Mouse (Mus musculus) lung, adult 2 months (tissue): ENCODE results near the gene Thra. TPM values are rescaled to one million over a fixed set of nuclear protein-coding genes. Genes with fewer than 3 reads are reported as not detected.

Experiments used
- DNase-seq: peaks from one replicate; pipeline ENCODE4 v3.0.0; 2022
- H3K4me1 ChIP-seq: fragments of 200-500 bp; 2 replicates; pipeline ENCODE4 v1.6.1; 2011; ENCODE audit warnings: low read length; ENCODE audit not compliant: control insufficient read depth, insufficient read depth
- H3K4me3 ChIP-seq: fragments of 200-500 bp; replicated peaks from 2 replicates; pipeline ENCODE3; 2011; ENCODE audit warnings: low read depth, mild to moderate bottlenecking, control low read depth, low read length; ENCODE audit errors: extremely low read depth
- CTCF ChIP-seq: fragments of 200-500 bp; IDR thresholded peaks from 2 replicates; pipeline ENCODE4 v1.5.1; 2011; ENCODE audit warnings: mild to moderate bottlenecking, low read length, control low read depth; ENCODE audit not compliant: insufficient read depth
- POLR2A ChIP-seq: fragments of 200-500 bp; IDR thresholded peaks from 2 replicates; pipeline ENCODE4 v1.6.1; 2011; ENCODE audit warnings: low read depth, mild to moderate bottlenecking, control low read depth, low read length, borderline replicate concordance; ENCODE audit errors: extremely low read depth
- WGBS: fragments of 180-500 bp; shearing (Covaris S2); methylation state at CpG from one replicate; pipeline ENCODE4 v1.1.7; 2018; 5-methylcytosine and 5-hydroxymethylcytosine counted together
- polyA plus RNA-seq: library from polyadenylated mRNA; depleted of rRNA; stranded (reverse); fragments of >200 nt; gene quantifications from 2 replicates; pipeline ENCODE4 v1.2.3, GENCODE M21; 2012; rRNA removed

Gene Thra
- polyA plus RNA-seq, result 142 and 159 TPM in 2 replicates

GRCm38 (mm10) chr11:98740393-98741050 is at the start of gene Thra:
Gene Thra, plus strand, starts transcription at chr11:98740638.
- TF ChIP-seq CTCF (no peak), POLR2A (peak; percentile 5; the same call in 1 of the 2 replicates)
- peaks cover 26% of the 10 kb centered on the region for H3K4me1 ChIP-seq
- DNase-seq, result peak; percentile 56
- peak within 1 kb of the TSS; percentile 80 for H3K4me3 ChIP-seq
- under 1% methylated on average over 22 of the region's 22 CpGs for WGBS

- 71% methylated on average over 13 of the region's 13 CpGs for WGBS
- Histone ChIP-seq H3K4me3 (no peak overlapping the region), H3K4me1 (no peaks in the 10 kb centered on the region)
- DNase-seq, result no peak
- TF ChIP-seq POLR2A, result no peak
- TF ChIP-seq CTCF, result no peak
Observed at GRCm38 (mm10) chr11:98693201-98693600, 47.2 kb upstream of the Thra start.

GRCm38 (mm10) chr11:98693746-98694145 is 46.7 kb upstream of the Thra start:
- WGBS, result 83% methylated on average over 9 of the region's 9 CpGs
- no peak for DNase-seq
- TF ChIP-seq CTCF (no peak), POLR2A (no peak)

GRCm38 (mm10) chr11:98694301-98694700 is 46.1 kb upstream of the Thra start:
- WGBS, result 67% methylated on average over 9 of the region's 9 CpGs
- TF ChIP-seq CTCF, result no peak
- no peak for TF ChIP-seq POLR2A
- Histone ChIP-seq H3K4me1 (no peaks in the 10 kb centered on the region), H3K4me3 (no peak overlapping the region)
- DNase-seq, result no peak

More at GRCm38 (mm10) chr11:98693746-98694145, 46.7 kb upstream of the Thra start:
- Histone ChIP-seq H3K4me3 (no peak overlapping the region), H3K4me1 (no peaks in the 10 kb centered on the region)

- Histone ChIP-seq H3K4me1 (no peaks in the 10 kb centered on the region), H3K4me3 (no peak overlapping the region)
- 75% methylated on average over 14 of the region's 14 CpGs for WGBS
- no peak for DNase-seq
- TF ChIP-seq CTCF, result no peak
- no peak for TF ChIP-seq POLR2A
Observed at GRCm38 (mm10) chr11:98695408-98695807, 45.0 kb upstream of the Thra start.

GRCm38 (mm10) chr11:98696454-98697216 is 43.8 kb upstream of the Thra start:
- no peaks in the 10 kb centered on the region for H3K4me1 ChIP-seq
- 73% methylated on average over 14 of the region's 14 CpGs for WGBS
- TF ChIP-seq CTCF (no peak), POLR2A (no peak)
- H3K4me3 ChIP-seq, result no peak overlapping the region
- no peak for DNase-seq

- no peak for DNase-seq
- H3K4me3 ChIP-seq, result no peak overlapping the region
- no peaks in the 10 kb centered on the region for H3K4me1 ChIP-seq
- TF ChIP-seq CTCF, result no peak
- no peak for TF ChIP-seq POLR2A
- WGBS, result 88% methylated on average over 12 of the region's 12 CpGs
Observed at GRCm38 (mm10) chr11:98697225-98697624, 43.2 kb upstream of the Thra start.

GRCm38 (mm10) chr11:98698849-98699640 is 41.4 kb upstream of the Thra start:
- Histone ChIP-seq H3K4me1 (no peaks in the 10 kb centered on the region), H3K4me3 (no peak overlapping the region)
- TF ChIP-seq POLR2A, result no peak
- no peak for TF ChIP-seq CTCF
- WGBS, result 79% methylated on average over 16 of the region's 16 CpGs
- no peak for DNase-seq

GRCm38 (mm10) chr11:98699911-98700310 is 40.5 kb upstream of the Thra start:
- 22% methylated on average over 4 of the region's 4 CpGs for WGBS
- Histone ChIP-seq H3K4me3 (no peak overlapping the region), H3K4me1 (no peaks in the 10 kb centered on the region)
- DNase-seq, result peak; percentile 81
- TF ChIP-seq POLR2A, result no peak
- peak; percentile 88 for TF ChIP-seq CTCF
